Mouse (Mus musculus) erythroid progenitor cell, adult 5-6 weeks (primary cell): ENCODE measurements around the gene D930007J09Rik. TPM values are rescaled to one million over a fixed set of nuclear protein-coding genes. Genes with fewer than 3 reads are reported as not detected.
A peak's percentile ranks its signal among the peaks of the same experiment; 100 is the strongest.

ENCODE experiments used
- ATAC-seq: replicated peaks from 2 replicates; pipeline ENCODE4 v1.8.0; 2016; ENCODE audit warnings: moderate number of reproducible peaks, mild to moderate bottlenecking, moderate TSS enrichment, inconsistent platforms; ENCODE audit not compliant: poor library complexity, low FRiP score, severe bottlenecking
- total RNA-seq, 2 experiments: library from RNA; stranded (forward) in 1 of 2; stranded (reverse) in 1 of 2; fragments of 150-400 nt in 1 of 2; fragments of 186-747, 209-891 nt in 1 of 2; gene quantifications; 2 replicates each; pipeline versions ENCODE4 v1.2.3 to v1.2.4; 2015 to 2017; ENCODE audit warnings: low replicate concordance in 2 of 2

The D930007J09Rik gene
- not detected in 2 replicates for total RNA-seq (2015; ENCODE audit: low replicate concordance)
- total RNA-seq (2017; ENCODE audit: low replicate concordance), result not detected in 2 replicates

- peak; percentile 57 for ATAC-seq
These were observed at the start of gene D930007J09Rik for GRCm38 (mm10) chr13:32802259-32803081. D930007J09Rik (minus strand) TSS chr13:32802849.

- ATAC-seq, result peak; percentile 55; the same call in 1 of the 2 replicates
These were observed 49.3 kb upstream of the D930007J09Rik start for GRCm38 (mm10) chr13:32851967-32852366.

- no peak for ATAC-seq
These were observed 48.2 kb upstream of the D930007J09Rik start, which contains the start of gene Serpinb1a for GRCm38 (mm10) chr13:32850668-32851404. Serpinb1a (minus strand) TSS chr13:32851185.

- ATAC-seq, result no peak
These were observed 47.5 kb upstream of the D930007J09Rik start for GRCm38 (mm10) chr13:32850156-32850555.

GRCm38 (mm10) chr13:32849531-32850123 is 47.0 kb upstream of the D930007J09Rik start:
- ATAC-seq, result no peak

- ATAC-seq, result no peak
These were observed 46.4 kb upstream of the D930007J09Rik start for GRCm38 (mm10) chr13:32849092-32849491.

GRCm38 (mm10) chr13:32846221-32846620 is 43.6 kb upstream of the D930007J09Rik start:
- ATAC-seq, result no peak

GRCm38 (mm10) chr13:32841349-32841748 is 38.7 kb upstream of the D930007J09Rik start:
- ATAC-seq, result no peak

GRCm38 (mm10) chr13:32839314-32839713 is 36.7 kb upstream of the D930007J09Rik start:
- ATAC-seq, result no peak

- no peak for ATAC-seq
These were observed 31.9 kb upstream of the D930007J09Rik start for GRCm38 (mm10) chr13:32834513-32834912.

- ATAC-seq, result no peak
These were observed 30.6 kb upstream of the D930007J09Rik start for GRCm38 (mm10) chr13:32833237-32833636.

- ATAC-seq, result no peak
These were observed 30.1 kb upstream of the D930007J09Rik start for GRCm38 (mm10) chr13:32832776-32833175.

GRCm38 (mm10) chr13:32831505-32832273 is 29.0 kb upstream of the D930007J09Rik start:
- no peak for ATAC-seq

- no peak for ATAC-seq
These were observed 26.2 kb upstream of the D930007J09Rik start for GRCm38 (mm10) chr13:32828886-32829285.

GRCm38 (mm10) chr13:32827951-32828350 is 25.3 kb upstream of the D930007J09Rik start:
- peak; percentile 75; the same call in 1 of the 2 replicates for ATAC-seq

- no peak for ATAC-seq
These were observed 24.6 kb upstream of the D930007J09Rik start for GRCm38 (mm10) chr13:32827111-32827822.

GRCm38 (mm10) chr13:32825546-32825945 is 22.9 kb upstream of the D930007J09Rik start:
- no peak for ATAC-seq

- ATAC-seq, result no peak
These were observed 22.0 kb upstream of the D930007J09Rik start for GRCm38 (mm10) chr13:32824377-32825330.
